Mouse (Mus musculus) limb, embryonic 14.5 days (tissue): ENCODE measurements around the gene Olfr414. TPM values are rescaled to one million over a fixed set of nuclear protein-coding genes. Genes with fewer than 3 reads are reported as not detected.

Source experiments
- ATAC-seq: fragments of 200-750 bp; cut with Nextera tagmentation; 2 replicates; pipeline ENCODE4 v1.8.0; 2017; ENCODE audit warnings: low read depth, moderate number of reproducible peaks, moderate TSS enrichment; ENCODE audit not compliant: low FRiP score
- DNase-seq: peaks from one replicate; pipeline ENCODE4 v3.0.0-alpha.2; 2015; ENCODE audit warnings: low spot score
- H3K27ac ChIP-seq: fragments of 300-500 bp; sonication (generic); replicated peaks from 2 replicates; pipeline ENCODE4 v1.5.1; 2014; ENCODE audit warnings: low read depth, mild to moderate bottlenecking, low read length, moderate library complexity, mixed read lengths
- H3K27me3 ChIP-seq: fragments of 300-500 bp; sonication (generic); 2 replicates; pipeline ENCODE4 v1.6.1; 2014; ENCODE audit warnings: low read length, mixed read lengths; ENCODE audit not compliant: control insufficient read depth, insufficient read depth
- H3K36me3 ChIP-seq: fragments of 300-500 bp; sonication (generic); 2 replicates; pipeline ENCODE4 v1.6.1; 2014; ENCODE audit warnings: mild to moderate bottlenecking, low read length, moderate library complexity, mixed read lengths; ENCODE audit not compliant: control insufficient read depth, insufficient read depth
- H3K4me1 ChIP-seq: fragments of 300-500 bp; sonication (generic); 2 replicates; pipeline ENCODE4 v1.6.1; 2014; ENCODE audit warnings: antibody characterized with exemption, low read length, mixed read lengths; ENCODE audit not compliant: control insufficient read depth, insufficient read depth
- H3K4me2 ChIP-seq: fragments of 300-500 bp; sonication (generic); replicated peaks from 2 replicates; pipeline ENCODE4 v1.6.1; 2014; ENCODE audit warnings: low read depth, mild to moderate bottlenecking, low read length, moderate library complexity; ENCODE audit not compliant: severe bottlenecking
- H3K4me3 ChIP-seq: fragments of 300-500 bp; sonication (generic); replicated peaks from 2 replicates; pipeline ENCODE4 v1.5.1; 2014; ENCODE audit warnings: low read length
- H3K9ac ChIP-seq: fragments of 300-500 bp; sonication (generic); 2 replicates; pipeline ENCODE4 v1.6.1; 2014; ENCODE audit warnings: mild to moderate bottlenecking, low read depth, low read length, moderate library complexity; ENCODE audit not compliant: severe bottlenecking
- H3K9me3 ChIP-seq: fragments of 300-500 bp; sonication (generic); 2 replicates; pipeline ENCODE4 v1.6.1; 2016; ENCODE audit warnings: low read length; ENCODE audit not compliant: control insufficient read depth
- POLR2A ChIP-seq: fragments of 200-500 bp; IDR thresholded peaks from 2 replicates; pipeline ENCODE4 v1.8.0; 2012; ENCODE audit warnings: inconsistent platforms, mild to moderate bottlenecking, moderate library complexity, borderline replicate concordance; ENCODE audit not compliant: insufficient read depth, insufficient read length; ENCODE audit errors: extremely low read depth
- WGBS: fragments of 180-500 bp; shearing (Covaris S2); extraction: QIAGEN DNeasy Blood & Tissue Kit; methylation state at CpG from one replicate; pipeline ENCODE4 v1.1.7; 2014; 5-methylcytosine and 5-hydroxymethylcytosine counted together
- polyA plus RNA-seq, 2 experiments: library from polyadenylated mRNA; depleted of rRNA in 1 of 2; stranded (reverse) in 1 of 2; unstranded in 1 of 2; fragments of >200 nt; fragmentation: Nextera tagmentation in 1 of 2; extraction: Ambion mirVana in 1 of 2; gene quantifications; 2 replicates each; pipeline versions ENCODE4 v1.2.1 to v1.2.3; 2012 to 2014

Olfr414 gene
- polyA plus RNA-seq, 2 experiments = not detected

DNA sequence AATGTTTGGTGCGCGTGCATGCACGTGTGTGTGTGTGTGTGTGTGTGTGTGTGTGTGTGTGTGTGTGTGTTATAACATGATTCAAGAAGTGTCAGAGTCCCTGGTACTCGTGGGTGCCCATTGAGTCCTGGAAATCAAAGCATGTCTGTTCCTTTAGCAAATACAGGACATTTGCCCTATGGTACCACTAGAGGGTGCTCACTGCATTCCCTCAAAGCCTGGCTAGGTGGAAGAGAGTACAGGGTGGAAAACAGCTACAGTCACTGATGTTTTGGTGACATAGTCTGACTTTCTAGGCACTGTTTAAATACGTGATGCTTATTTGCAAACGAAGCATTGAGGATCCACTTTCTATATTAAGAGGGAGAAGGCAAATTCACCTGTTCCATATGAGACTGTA lies 45.9 kb downstream of the Olfr414 start:
- Histone ChIP-seq H3K36me3 (no peaks in the 10 kb centered on the region), H3K27ac (no peak overlapping the region), H3K4me1 (no peaks in the 10 kb centered on the region), H3K4me3 (no peak overlapping the region), H3K27me3 (no peaks in the 10 kb centered on the region), H3K9ac (no peak overlapping the region), H3K9me3 (no peaks in the 10 kb centered on the region), H3K4me2 (no peak overlapping the region)
- ATAC-seq (0 out of 2 replicates have a peak, but pooled peaks have one; percentile 60), DNase-seq (peak; percentile 65)
- TF ChIP-seq POLR2A = no peak
- 3% methylated on average over 6 of the region's 6 CpGs for WGBS

DNA sequence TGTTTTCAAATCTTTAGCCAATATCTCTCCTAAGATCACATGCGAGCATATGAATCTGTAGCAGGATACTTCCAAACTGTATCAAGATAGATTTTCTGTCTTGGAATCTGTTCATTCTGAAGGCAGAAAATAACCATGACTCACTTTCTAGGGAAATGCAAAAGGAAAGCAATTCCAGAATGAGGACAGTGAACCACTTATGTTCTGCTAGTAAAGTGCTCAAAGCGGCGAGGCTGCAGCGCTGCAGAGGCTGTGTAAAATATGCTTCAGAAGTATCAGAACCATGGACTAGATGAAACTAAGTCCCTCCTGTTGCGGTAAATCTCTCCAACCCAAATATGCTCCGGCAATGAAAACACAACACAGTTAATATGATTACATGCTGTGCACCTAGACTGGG lies 58.7 kb downstream of the Olfr414 start:
- H3K27me3 ChIP-seq = no peaks in the 10 kb centered on the region
- no peaks in the 10 kb centered on the region for H3K9me3 ChIP-seq
- DNase-seq (no peak), ATAC-seq (no peak)
- no peak overlapping the region for H3K9ac ChIP-seq
- H3K4me3 ChIP-seq = no peak overlapping the region
- H3K27ac ChIP-seq = no peak overlapping the region
- no peak for TF ChIP-seq POLR2A
- no peaks in the 10 kb centered on the region for H3K36me3 ChIP-seq
- no peaks in the 10 kb centered on the region for H3K4me1 ChIP-seq
- 91% methylated on average over 6 of the region's 6 CpGs for WGBS
- H3K4me2 ChIP-seq = no peak overlapping the region

Other genes with a start within 250 kb of the Olfr414 start
- gene Olfr419, start 172.0 kb upstream of the Olfr414 start, polyA plus RNA-seq (2012; rRNA removed) = not detected in 2 replicates
- gene Olfr419, start 172.0 kb upstream of the Olfr414 start, polyA plus RNA-seq (2014; fragmentation: Nextera tagmentation; extraction: Ambion mirVana) = not detected in 2 replicates
- gene Mptx1, start 93.5 kb upstream of the Olfr414 start, polyA plus RNA-seq (2012; rRNA removed) = not detected in 2 replicates
- not detected in 2 replicates for gene Mptx1, start 93.5 kb upstream of the Olfr414 start, polyA plus RNA-seq (2014; fragmentation: Nextera tagmentation; extraction: Ambion mirVana)
- not detected in 2 replicates for gene Olfr417, start 58.9 kb upstream of the Olfr414 start, polyA plus RNA-seq (2012; rRNA removed)
- not detected in 2 replicates for gene Olfr417, start 58.9 kb upstream of the Olfr414 start, polyA plus RNA-seq (2014; fragmentation: Nextera tagmentation; extraction: Ambion mirVana)
- not detected in 2 replicates for gene Olfr248, start 33.0 kb upstream of the Olfr414 start, polyA plus RNA-seq (2012; rRNA removed)
- not detected in 2 replicates for gene Olfr248, start 33.0 kb upstream of the Olfr414 start, polyA plus RNA-seq (2014; fragmentation: Nextera tagmentation; extraction: Ambion mirVana)
- gene Olfr220, start 18.0 kb downstream of the Olfr414 start, polyA plus RNA-seq (2012; rRNA removed) = not detected in 2 replicates
- gene Olfr220, start 18.0 kb downstream of the Olfr414 start, polyA plus RNA-seq (2014; fragmentation: Nextera tagmentation; extraction: Ambion mirVana) = not detected in 2 replicates
- gene Fmn2, start 77.8 kb downstream of the Olfr414 start, polyA plus RNA-seq (2012; rRNA removed) = 1.9 and 2.0 TPM in 2 replicates
- gene Fmn2, start 77.8 kb downstream of the Olfr414 start, polyA plus RNA-seq (2014; fragmentation: Nextera tagmentation; extraction: Ambion mirVana) = 0.67 and 0.93 TPM in 2 replicates